Mouse (Mus musculus): ENCODE results near the gene Gbp3. TPM values are rescaled to one million over a fixed set of nuclear protein-coding genes. Genes with fewer than 3 reads are reported as not detected.
A peak's percentile ranks its signal among the peaks of the same experiment; 100 is the strongest.

The Gbp3 gene
- total RNA-seq (2014; rRNA removed) (3.1 and 3.5 TPM in 2 replicates), polyA plus RNA-seq (2015; fragmentation: Nextera tagmentation; extraction: Ambion mirVana) (2.3 and 3.6 TPM in 2 replicates)

DNA sequence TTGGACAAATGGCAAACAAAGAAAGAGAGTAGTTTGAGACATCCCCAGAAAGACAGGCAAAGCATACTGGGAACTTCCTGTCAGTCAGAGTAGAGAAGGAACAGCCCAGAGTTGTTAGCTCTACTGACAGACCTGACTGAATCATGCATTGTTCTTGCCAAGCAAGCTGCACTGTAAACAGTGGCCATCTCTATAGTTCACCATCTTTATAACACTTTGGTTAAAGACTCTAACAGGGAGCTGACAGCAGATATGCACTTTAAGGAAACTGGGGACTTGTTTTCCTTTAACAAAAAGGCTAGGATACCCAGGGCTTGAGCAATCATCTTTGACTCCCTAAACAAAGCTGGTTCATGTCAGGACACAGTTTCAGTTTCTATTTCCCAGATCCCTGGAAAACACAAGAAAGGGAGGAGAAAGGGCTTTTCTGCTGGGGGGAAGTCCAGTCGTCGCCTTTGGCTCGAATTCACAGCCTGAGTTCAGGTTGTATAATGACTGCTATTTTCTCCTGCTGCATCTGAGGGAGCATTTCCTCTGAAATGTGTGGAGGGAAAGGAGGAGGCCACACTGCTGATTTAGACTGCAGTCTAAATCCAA, at the start of gene Gbp3:
Gene Gbp3 (plus strand): TSS at position 395 of the 597 bp plus-strand sequence.
- Histone ChIP-seq H3K4me3 (ENCODE audit: low read depth, low read length) (peak within 1 kb of the TSS; percentile 23; the same call in 1 of the 2 replicates), H3K4me1 (ENCODE audit: insufficient read depth, low read length) (no peaks in the 10 kb centered on the region), H3K36me3 (ENCODE audit: insufficient read depth, low read length) (no peaks in the 10 kb centered on the region), H3K9me3 (ENCODE audit: low read length) (no peaks in the 10 kb centered on the region), H3K27me3 (ENCODE audit: insufficient read depth, low read length) (no peaks in the 10 kb centered on the region), H3K27ac (ENCODE audit: low read depth, low read length) (no peak within 1 kb of the TSS), H3K9ac (replicated peaks; ENCODE audit: low read length, poor library complexity, severe bottlenecking) (no peak within 1 kb of the TSS), H3K4me2 (ENCODE audit: low read depth, low read length, poor library complexity, severe bottlenecking) (peak within 1 kb of the TSS; percentile 30)
- DNase-seq (ENCODE audit: low spot score), result no peak
- no peak for ATAC-seq (ENCODE audit: low FRiP score)
- TF ChIP-seq CTCF (IDR thresholded peaks at IDR 0.05), result no peak
- WGBS, result 35% methylated on average over 3 of the region's 3 CpGs

DNA sequence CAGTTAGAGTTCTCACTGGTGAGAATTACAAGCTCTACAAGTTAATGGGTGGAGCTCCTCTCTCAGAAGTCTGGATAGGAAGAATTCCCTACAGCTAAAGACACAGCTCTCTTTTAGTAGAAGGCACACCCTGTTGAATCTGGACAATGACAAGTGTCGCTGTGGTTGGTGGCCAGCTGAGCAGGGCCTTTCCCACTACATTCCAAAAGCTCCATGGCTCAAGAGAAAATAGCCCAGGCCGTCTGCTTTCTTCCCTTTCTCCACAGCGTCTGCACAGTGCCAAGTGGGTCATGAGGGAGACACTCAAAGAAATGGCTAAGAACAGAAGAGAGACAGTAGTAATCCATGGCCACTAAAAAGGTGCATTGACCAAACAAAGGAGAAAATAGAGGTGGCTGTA, 31.7 kb upstream of the Gbp3 start:
- no peak overlapping the region for H3K9ac ChIP-seq (replicated peaks; ENCODE audit: low read length, poor library complexity, severe bottlenecking)
- H3K4me3 ChIP-seq (ENCODE audit: low read depth, low read length), result no peak overlapping the region
- DNase-seq (ENCODE audit: low spot score) (no peak), ATAC-seq (ENCODE audit: low FRiP score) (no peak)
- no peaks in the 10 kb centered on the region for H3K4me1 ChIP-seq (ENCODE audit: insufficient read depth, low read length)
- H3K27ac ChIP-seq (ENCODE audit: low read depth, low read length), result no peak overlapping the region
- H3K36me3 ChIP-seq (ENCODE audit: insufficient read depth, low read length), result no peaks in the 10 kb centered on the region
- H3K9me3 ChIP-seq (ENCODE audit: low read length), result no peaks in the 10 kb centered on the region
- 38% methylated on average over 3 of the region's 3 CpGs for WGBS
- H3K27me3 ChIP-seq (ENCODE audit: insufficient read depth, low read length), result no peaks in the 10 kb centered on the region
- H3K4me2 ChIP-seq (ENCODE audit: low read depth, low read length, poor library complexity, severe bottlenecking), result no peak overlapping the region
- TF ChIP-seq CTCF (IDR thresholded peaks at IDR 0.05), result no peak

DNA sequence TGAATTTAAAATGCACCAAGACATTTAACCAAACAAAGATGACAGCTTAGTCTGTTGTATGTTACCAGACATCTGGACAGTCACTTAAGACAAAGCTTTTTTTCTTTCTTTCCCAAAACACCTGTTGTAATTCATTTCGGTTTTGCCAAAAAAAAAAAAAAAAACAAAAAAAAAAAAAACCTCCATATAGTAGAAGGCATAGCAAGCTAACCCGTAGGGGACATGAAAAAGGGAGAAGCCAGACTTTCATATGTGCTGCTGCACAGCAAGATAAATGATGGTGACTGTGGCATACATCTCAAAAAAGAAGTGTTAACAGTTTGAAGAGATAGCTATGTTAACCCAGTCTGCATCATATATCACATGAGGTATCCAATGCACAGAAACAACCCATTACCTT, 30.2 kb upstream of the Gbp3 start:
- H3K4me1 ChIP-seq (ENCODE audit: insufficient read depth, low read length), result no peaks in the 10 kb centered on the region
- peak overlapping the region; percentile 60 for H3K4me3 ChIP-seq (ENCODE audit: low read depth, low read length)
- ATAC-seq (ENCODE audit: low FRiP score) (0 out of 2 replicates have a peak, but pooled peaks have one; percentile 3), DNase-seq (ENCODE audit: low spot score) (no peak)
- H3K27ac ChIP-seq (ENCODE audit: low read depth, low read length), result no peak overlapping the region
- WGBS, result 56% methylated on average over 2 of the region's 2 CpGs
- no peaks in the 10 kb centered on the region for H3K36me3 ChIP-seq (ENCODE audit: insufficient read depth, low read length)
- no peaks in the 10 kb centered on the region for H3K27me3 ChIP-seq (ENCODE audit: insufficient read depth, low read length)
- H3K9ac ChIP-seq (replicated peaks; ENCODE audit: low read length, poor library complexity, severe bottlenecking), result no peak overlapping the region
- no peak for TF ChIP-seq CTCF (IDR thresholded peaks at IDR 0.05)
- H3K4me2 ChIP-seq (ENCODE audit: low read depth, low read length, poor library complexity, severe bottlenecking), result peak overlapping the region; percentile 88
- H3K9me3 ChIP-seq (ENCODE audit: low read length), result no peaks in the 10 kb centered on the region

DNA sequence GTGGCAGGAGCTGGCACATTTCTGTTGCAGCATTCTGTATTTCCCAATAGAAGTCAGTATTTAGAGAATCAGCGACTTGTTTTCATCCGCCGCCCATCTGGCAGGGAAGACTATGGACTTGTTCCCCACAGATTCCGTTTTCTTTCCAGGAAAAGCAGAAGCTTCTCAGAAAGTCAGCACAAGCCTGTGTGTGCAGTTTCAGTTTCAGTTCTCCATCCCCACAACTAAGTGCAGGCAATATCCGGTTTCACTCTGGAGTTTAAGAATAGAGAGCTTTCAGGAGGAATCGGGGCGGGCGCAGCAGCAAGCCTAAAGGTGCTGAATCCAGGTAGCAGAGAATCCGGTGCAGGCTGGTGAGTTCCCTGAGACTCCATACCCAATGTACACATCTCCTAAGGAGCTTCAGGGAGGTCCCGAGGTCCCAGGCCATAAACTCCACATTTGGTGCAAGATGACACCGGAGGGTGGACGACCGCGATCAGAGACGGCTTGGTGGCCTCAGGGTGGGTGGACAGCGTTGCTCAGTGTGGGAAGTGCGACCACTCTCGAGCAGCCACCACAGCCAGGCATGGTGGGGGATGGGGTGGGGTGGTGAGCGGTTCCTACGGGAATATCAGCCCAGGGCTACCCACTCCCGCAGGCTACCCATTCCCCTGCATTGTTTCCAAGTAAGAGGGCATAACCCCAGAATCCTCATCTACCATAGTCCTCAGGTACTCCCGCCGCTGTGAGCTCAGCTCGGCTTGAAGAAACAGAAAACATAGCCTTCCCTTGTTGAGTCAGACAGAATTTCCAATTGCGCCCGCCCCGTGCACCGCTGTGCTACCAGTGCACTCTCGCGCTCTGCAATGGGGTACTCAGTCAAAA, 29.5 kb upstream of the Gbp3 start, which contains the start of gene Gbp7:
Gene Gbp7 (plus strand): TSS at position 256 of the 867 bp plus-strand sequence.
- no peaks in the 10 kb centered on the region for H3K36me3 ChIP-seq (ENCODE audit: insufficient read depth, low read length)
- H3K4me3 ChIP-seq (ENCODE audit: low read depth, low read length), result peak within 1 kb of the TSS; percentile 60
- peak within 1 kb of the TSS; percentile 3; the same call in 1 of the 2 replicates for H3K27ac ChIP-seq (ENCODE audit: low read depth, low read length)
- WGBS, result under 1% methylated on average over 29 of the region's 30 CpGs
- H3K4me2 ChIP-seq (ENCODE audit: low read depth, low read length, poor library complexity, severe bottlenecking), result peak within 1 kb of the TSS; percentile 88
- H3K27me3 ChIP-seq (ENCODE audit: insufficient read depth, low read length), result no peaks in the 10 kb centered on the region
- peak within 1 kb of the TSS; percentile 50 for H3K9ac ChIP-seq (replicated peaks; ENCODE audit: low read length, poor library complexity, severe bottlenecking)
- ATAC-seq (ENCODE audit: low FRiP score), result peak; percentile 67; the same call in 1 of the 2 replicates
- no peaks in the 10 kb centered on the region for H3K9me3 ChIP-seq (ENCODE audit: low read length)
- peak; percentile 51 for DNase-seq (ENCODE audit: low spot score)
- no peaks in the 10 kb centered on the region for H3K4me1 ChIP-seq (ENCODE audit: insufficient read depth, low read length)
- no peak for TF ChIP-seq CTCF (IDR thresholded peaks at IDR 0.05)

DNA sequence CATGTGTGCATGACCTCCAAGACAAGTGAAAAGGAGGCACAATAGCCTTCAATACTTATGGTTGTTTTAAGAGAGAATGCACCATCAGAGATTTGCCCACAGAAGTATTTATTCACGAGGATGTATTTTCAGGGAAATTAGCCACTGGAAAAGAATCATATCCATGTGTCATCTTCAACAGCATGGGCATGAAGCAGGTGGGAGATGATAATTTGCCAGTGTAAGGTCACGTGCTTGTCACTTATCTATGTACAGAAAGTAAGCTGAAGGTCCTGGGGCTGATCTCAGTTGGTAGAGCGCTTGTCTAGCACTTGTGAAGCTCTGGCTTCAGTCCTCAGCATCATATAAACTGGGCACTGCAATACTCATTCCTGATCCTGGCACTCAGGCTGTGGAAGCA, 28.2 kb upstream of the Gbp3 start:
- H3K27me3 ChIP-seq (ENCODE audit: insufficient read depth, low read length), result no peaks in the 10 kb centered on the region
- no peak for TF ChIP-seq CTCF (IDR thresholded peaks at IDR 0.05)
- H3K4me3 ChIP-seq (ENCODE audit: low read depth, low read length), result no peak overlapping the region
- H3K27ac ChIP-seq (ENCODE audit: low read depth, low read length), result no peak overlapping the region
- H3K4me1 ChIP-seq (ENCODE audit: insufficient read depth, low read length), result no peaks in the 10 kb centered on the region
- ATAC-seq (ENCODE audit: low FRiP score), result no peak
- no peak overlapping the region for H3K4me2 ChIP-seq (ENCODE audit: low read depth, low read length, poor library complexity, severe bottlenecking)
- DNase-seq (ENCODE audit: low spot score), result no peak
- H3K9me3 ChIP-seq (ENCODE audit: low read length), result no peaks in the 10 kb centered on the region
- H3K9ac ChIP-seq (replicated peaks; ENCODE audit: low read length, poor library complexity, severe bottlenecking), result no peak overlapping the region
- H3K36me3 ChIP-seq (ENCODE audit: insufficient read depth, low read length), result no peaks in the 10 kb centered on the region
- WGBS, result 92% methylated on average over 3 of the region's 3 CpGs

DNA sequence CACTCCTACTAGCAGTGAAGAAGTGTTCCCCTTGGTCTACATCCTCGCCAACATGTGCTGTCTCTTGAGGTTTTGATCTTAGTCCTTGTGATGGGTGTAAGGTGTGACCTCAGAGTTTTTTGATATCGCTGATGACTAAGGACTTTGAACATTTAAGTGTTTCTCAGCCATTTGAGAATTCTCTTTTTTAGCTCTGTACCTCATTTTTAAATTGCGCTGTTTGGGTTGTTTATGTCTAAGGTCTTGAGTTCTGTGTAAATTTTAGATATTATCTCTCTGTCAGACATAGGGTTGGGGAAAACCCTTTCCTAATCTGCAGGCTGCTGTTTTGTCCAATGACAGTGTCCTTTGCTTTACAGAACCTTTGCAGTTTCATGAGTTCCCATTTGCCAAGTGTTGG, 26.6 kb upstream of the Gbp3 start:
- Histone ChIP-seq H3K27me3 (ENCODE audit: insufficient read depth, low read length) (no peaks in the 10 kb centered on the region), H3K36me3 (ENCODE audit: insufficient read depth, low read length) (no peaks in the 10 kb centered on the region), H3K4me3 (ENCODE audit: low read depth, low read length) (no peak overlapping the region), H3K4me2 (ENCODE audit: low read depth, low read length, poor library complexity, severe bottlenecking) (no peak overlapping the region), H3K27ac (ENCODE audit: low read depth, low read length) (no peak overlapping the region), H3K9me3 (ENCODE audit: low read length) (no peaks in the 10 kb centered on the region), H3K4me1 (ENCODE audit: insufficient read depth, low read length) (no peaks in the 10 kb centered on the region), H3K9ac (replicated peaks; ENCODE audit: low read length, poor library complexity, severe bottlenecking) (no peak overlapping the region)
- TF ChIP-seq CTCF (IDR thresholded peaks at IDR 0.05), result no peak
- DNase-seq (ENCODE audit: low spot score), result no peak
- ATAC-seq (ENCODE audit: low FRiP score), result no peak
- WGBS, result 94% methylated on average over 3 of the region's 3 CpGs

All from midbrain, postnatal 0 days (tissue).